Mouse (Mus musculus) heart, postnatal 0 days (tissue): ENCODE results near the gene Mrps15. TPM values are rescaled to one million over a fixed set of nuclear protein-coding genes. Genes with fewer than 3 reads are reported as not detected.

Experiments
- ATAC-seq: fragments of 200-750 bp; cut with Nextera tagmentation; 2 replicates; pipeline ENCODE4 v1.8.0; 2017; ENCODE audit warnings: low read depth, moderate number of reproducible peaks, moderate library complexity; ENCODE audit not compliant: insufficient read depth
- DNase-seq: peaks from one replicate; pipeline ENCODE4 v3.0.0-alpha.2; 2016; ENCODE audit warnings: low spot score
- H3K27ac ChIP-seq: fragments of 300-500 bp; sonication (generic); 2 replicates; pipeline ENCODE4 v1.5.1; 2014; ENCODE audit warnings: low read depth, mild to moderate bottlenecking
- H3K27me3 ChIP-seq: fragments of 300-500 bp; sonication (generic); 2 replicates; pipeline ENCODE4 v1.6.1; 2014; ENCODE audit warnings: low read length, mixed read lengths; ENCODE audit not compliant: control insufficient read depth, insufficient read depth
- H3K36me3 ChIP-seq: fragments of 300-500 bp; sonication (generic); replicated peaks from 2 replicates; pipeline ENCODE4 v1.6.1; 2014; ENCODE audit warnings: low read length, mixed read lengths; ENCODE audit not compliant: control insufficient read depth, insufficient read depth
- H3K4me1 ChIP-seq: fragments of 300-500 bp; sonication (generic); 2 replicates; pipeline ENCODE4 v1.6.1; 2014; ENCODE audit warnings: antibody characterized with exemption; ENCODE audit not compliant: control insufficient read depth, insufficient read depth
- H3K4me2 ChIP-seq: fragments of 300-500 bp; sonication (generic); 2 replicates; pipeline ENCODE4 v1.6.1; 2014; ENCODE audit warnings: low read depth, mild to moderate bottlenecking, low read length, moderate library complexity
- H3K4me3 ChIP-seq: fragments of 300-500 bp; sonication (generic); 2 replicates; pipeline ENCODE4 v1.5.1; 2014; ENCODE audit warnings: low read depth, low read length
- H3K9ac ChIP-seq: fragments of 300-500 bp; sonication (generic); replicated peaks from 2 replicates; pipeline ENCODE4 v1.6.1; 2014; ENCODE audit warnings: low read depth, low read length, mixed read lengths
- H3K9me3 ChIP-seq: fragments of 300-500 bp; sonication (generic); replicated peaks from 2 replicates; pipeline ENCODE4 v1.6.1; 2016; ENCODE audit warnings: low read length; ENCODE audit not compliant: control insufficient read depth
- CTCF ChIP-seq: IDR thresholded peaks from 2 replicates; pipeline ENCODE4 v1.5.1; 2016; ENCODE audit warnings: antibody characterized with exemption, control low read depth, low read depth
- EP300 ChIP-seq: IDR thresholded peaks from 2 replicates; pipeline ENCODE4 v1.6.1; 2016; ENCODE audit warnings: antibody characterized with exemption, low read depth
- WGBS: fragments of 180-500 bp; shearing (Covaris S2); extraction: QIAGEN DNeasy Blood & Tissue Kit; methylation state at CpG from one replicate; pipeline ENCODE4 v1.1.7; 2014; 5-methylcytosine and 5-hydroxymethylcytosine counted together
- polyA plus RNA-seq: library from polyadenylated mRNA; unstranded; fragments of >200 nt; fragmentation: Nextera tagmentation; extraction: Ambion mirVana; gene quantifications from 2 replicates; pipeline ENCODE4 v1.2.1, GENCODE M21; 2015
- total RNA-seq: library from RNA; depleted of rRNA; stranded (reverse); fragments of >200 nt; gene quantifications from 2 replicates; pipeline ENCODE4 v1.2.3, GENCODE M21; 2014; ENCODE audit warnings: low replicate concordance; rRNA removed

Gene Mrps15
- total and polyA plus RNA-seq, 2 experiments from 2014 or later: 84.0 to 139 TPM

DNA sequence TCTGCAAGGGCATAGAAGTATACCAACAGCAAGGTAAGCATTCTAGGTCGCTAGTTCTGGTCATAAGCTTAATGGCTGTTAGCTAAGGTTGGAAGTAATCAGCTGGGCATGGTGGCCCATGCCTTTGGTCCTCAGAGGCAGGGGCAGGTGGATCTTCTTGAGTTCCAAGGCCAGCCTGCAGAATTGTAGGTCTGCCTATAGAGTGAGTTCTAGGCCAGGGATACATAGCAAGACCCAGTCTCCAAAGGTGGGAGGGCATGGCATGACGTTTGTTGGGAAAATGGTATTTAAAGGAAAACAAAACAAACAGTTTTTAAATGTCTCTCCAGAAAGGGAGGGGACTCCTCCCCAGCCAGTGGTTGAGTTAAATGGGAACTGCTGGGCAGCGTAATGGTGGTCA lies 54.0 kb downstream of the Mrps15 start:
- H3K4me2 ChIP-seq: no peak overlapping the region
- H3K27me3 ChIP-seq: no peaks in the 10 kb centered on the region
- peaks cover 40% of the 10 kb centered on the region for H3K4me1 ChIP-seq
- no peak for ATAC-seq
- TF ChIP-seq CTCF (no peak), EP300 (no peak)
- H3K36me3 ChIP-seq: peaks cover 10% of the 10 kb centered on the region; the same call in 1 of the 2 replicates
- H3K4me3 ChIP-seq: no peak overlapping the region
- H3K9me3 ChIP-seq: no peaks in the 10 kb centered on the region
- no peak overlapping the region for H3K27ac ChIP-seq
- no peak overlapping the region for H3K9ac ChIP-seq
- no peak for DNase-seq
- 88% methylated on average over 3 of the region's 3 CpGs for WGBS

DNA sequence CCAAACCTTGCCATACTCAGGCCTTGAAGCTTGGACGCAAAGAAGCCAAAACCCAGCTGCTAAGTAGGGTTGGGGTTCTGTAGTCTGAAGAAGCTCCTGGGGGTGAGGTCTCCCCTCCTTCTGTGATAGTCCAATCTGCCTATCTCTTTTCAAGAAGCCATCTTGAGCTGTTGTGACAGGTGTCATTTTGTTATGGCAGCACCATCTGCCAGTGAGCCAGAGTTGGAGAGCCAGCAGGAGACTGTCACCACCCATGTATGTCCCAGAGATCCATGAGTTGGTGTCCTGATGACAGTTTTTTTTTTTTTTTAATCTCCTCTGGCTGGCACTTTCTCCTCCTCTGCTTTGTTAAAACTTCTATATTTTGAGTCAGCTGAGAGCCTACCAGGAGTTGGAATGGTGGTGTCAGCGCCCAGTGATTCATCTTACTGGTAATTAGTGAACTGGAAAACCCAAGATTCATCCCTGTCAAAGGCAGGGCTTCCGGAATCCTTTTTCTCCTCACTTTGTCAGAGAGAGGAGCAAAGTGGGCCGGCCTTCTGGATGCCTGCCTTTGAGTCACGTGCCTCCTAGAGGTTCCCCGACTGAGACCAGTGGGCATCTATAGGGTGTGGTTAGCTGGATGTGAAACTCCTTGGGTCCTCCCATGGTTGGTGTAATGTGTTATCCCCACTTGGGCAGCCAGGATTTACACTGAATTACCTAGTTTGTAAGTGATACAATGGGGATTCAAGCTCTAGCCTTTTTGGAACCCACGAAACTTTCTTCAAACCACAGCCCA lies 55.5 kb downstream of the Mrps15 start:
- Histone ChIP-seq H3K4me3 (no peak overlapping the region), H3K9ac (peak overlapping the region; percentile 7; the same call in 1 of the 2 replicates), H3K27me3 (no peaks in the 10 kb centered on the region), H3K4me1 (peaks cover 37% of the 10 kb centered on the region), H3K27ac (peak overlapping the region; percentile 90), H3K36me3 (peaks cover 10% of the 10 kb centered on the region; the same call in 1 of the 2 replicates), H3K9me3 (no peaks in the 10 kb centered on the region), H3K4me2 (peak overlapping the region; percentile 74; the same call in 1 of the 2 replicates)
- ATAC-seq (no peak), DNase-seq (peak; percentile 11)
- TF ChIP-seq EP300 (no peak), CTCF (no peak)
- WGBS: 51% methylated on average over 7 of the region's 7 CpGs

DNA sequence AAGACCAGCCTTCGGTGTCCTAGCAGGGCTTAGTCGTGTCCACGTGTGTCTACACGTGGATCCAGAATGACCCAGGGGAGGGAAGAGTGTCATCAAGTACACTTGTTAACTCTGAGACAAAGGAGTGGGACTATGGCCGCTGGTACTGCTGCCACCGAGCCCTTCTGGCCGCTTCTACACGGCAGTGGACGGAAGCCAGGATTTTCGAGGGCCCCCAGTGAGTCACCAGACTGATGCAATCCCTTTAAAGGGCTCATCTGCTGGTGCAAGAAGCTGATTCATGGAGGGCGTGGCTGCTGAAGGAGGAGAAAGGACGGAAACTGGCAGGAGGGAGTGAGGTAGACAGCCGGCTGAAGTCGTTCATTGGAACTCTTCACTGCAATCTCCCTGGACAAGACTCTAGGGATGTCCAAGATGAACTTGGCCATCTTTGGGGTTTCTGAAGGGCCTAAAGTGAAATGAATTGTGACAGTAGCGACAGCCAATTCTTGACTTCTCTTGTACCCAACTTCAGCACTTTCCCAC lies 56.4 kb downstream of the Mrps15 start:
- Histone ChIP-seq H3K27me3 (no peaks in the 10 kb centered on the region), H3K9ac (peak overlapping the region; percentile 7), H3K4me2 (peak overlapping the region; percentile 74), H3K27ac (peak overlapping the region; percentile 90), H3K4me1 (peaks cover 42% of the 10 kb centered on the region), H3K9me3 (no peaks in the 10 kb centered on the region), H3K4me3 (peak overlapping the region; percentile 73), H3K36me3 (peaks cover 10% of the 10 kb centered on the region; the same call in 1 of the 2 replicates)
- peak; percentile 79 for ATAC-seq
- peak; percentile 97 for DNase-seq
- TF ChIP-seq CTCF: no peak
- TF ChIP-seq EP300: peak; percentile 61
- WGBS: under 1% methylated on average over 15 of the region's 15 CpGs

DNA sequence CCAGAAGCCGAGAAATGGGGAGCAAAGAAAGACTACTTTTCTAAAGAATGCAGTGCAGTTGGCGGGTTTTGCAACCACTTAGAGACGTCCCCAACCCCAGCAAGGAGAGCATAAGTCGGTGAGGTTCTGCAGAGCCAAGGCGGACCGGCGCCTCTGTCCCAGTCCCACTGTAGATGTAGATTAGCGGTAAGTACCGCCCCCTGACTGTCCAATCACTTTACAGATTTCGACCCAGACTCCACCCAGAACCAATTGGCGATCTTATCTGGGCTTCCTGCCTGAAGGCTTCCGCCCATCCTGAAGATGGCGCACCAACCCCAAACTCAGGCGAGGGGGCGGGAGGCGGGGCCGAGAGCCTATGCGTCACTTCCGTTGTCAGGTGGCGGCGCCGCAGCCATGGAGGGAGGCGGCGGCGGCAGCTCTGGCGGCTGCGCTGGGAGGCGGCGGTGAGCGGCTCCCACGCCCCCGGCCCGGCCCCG lies 56.9 kb downstream of the Mrps15 start, which contains the start of gene Stk40:
Gene Stk40 (plus strand): TSS at position 368 of the 479 bp plus-strand sequence.
- Histone ChIP-seq H3K9me3 (no peaks in the 10 kb centered on the region), H3K4me1 (peaks cover 47% of the 10 kb centered on the region), H3K27ac (peak within 1 kb of the TSS; percentile 90), H3K4me2 (peak within 1 kb of the TSS; percentile 82), H3K9ac (peak within 1 kb of the TSS; percentile 85), H3K36me3 (peaks cover 5% of the 10 kb centered on the region; the same call in 1 of the 2 replicates), H3K4me3 (peak within 1 kb of the TSS; percentile 73), H3K27me3 (no peaks in the 10 kb centered on the region)
- DNase-seq: peak; percentile 98
- 1% methylated on average over 29 of the region's 34 CpGs for WGBS
- TF ChIP-seq EP300 (peak; percentile 21; the same call in 1 of the 2 replicates), CTCF (peak; percentile 69)
- ATAC-seq: peak; percentile 92

DNA sequence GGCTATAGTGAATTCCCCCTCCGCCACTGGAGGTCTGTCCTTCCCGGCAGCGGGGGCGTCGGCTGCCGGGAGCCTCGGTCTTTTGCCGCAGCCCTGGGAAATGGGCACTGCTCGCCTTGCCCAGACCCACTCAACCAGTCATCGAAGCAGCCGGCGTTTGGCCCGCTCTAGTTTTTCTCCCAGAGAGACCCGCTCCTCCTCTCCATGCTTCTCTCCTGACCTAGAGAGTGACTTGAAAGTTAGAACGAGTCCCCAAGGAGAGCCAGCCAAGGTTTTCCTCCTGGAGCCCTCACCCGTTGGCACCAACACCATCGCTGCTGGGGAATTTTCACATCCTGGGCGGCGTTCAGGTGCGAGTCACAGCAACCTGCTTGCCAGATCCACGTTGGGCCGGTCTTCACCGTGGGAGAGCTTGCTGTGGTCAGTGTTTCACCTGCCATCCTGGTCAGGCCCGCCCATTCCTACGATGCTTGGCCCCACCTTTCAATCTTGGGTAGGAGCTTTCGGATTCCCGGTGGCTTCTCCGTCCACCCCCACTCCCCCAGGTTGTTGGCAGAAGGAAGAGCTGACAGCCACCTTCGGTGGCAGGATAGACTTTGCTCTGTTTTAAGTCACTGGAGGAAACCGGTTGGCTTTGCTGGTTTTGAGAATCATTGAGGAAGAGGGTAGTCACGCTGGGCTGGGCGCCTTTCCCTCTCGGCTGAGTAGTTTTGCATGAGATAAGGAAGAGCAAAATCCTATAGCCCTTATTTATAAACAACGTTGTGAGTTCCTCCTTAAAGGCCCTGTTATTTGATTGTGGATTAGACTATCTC lies 57.7 kb downstream of the Mrps15 start:
- Histone ChIP-seq H3K4me3 (peak overlapping the region; percentile 73), H3K4me2 (peak overlapping the region; percentile 82), H3K9ac (peak overlapping the region; percentile 85), H3K27ac (peak overlapping the region; percentile 90), H3K27me3 (no peaks in the 10 kb centered on the region), H3K9me3 (no peaks in the 10 kb centered on the region), H3K36me3 (no peaks in the 10 kb centered on the region; the same call in 1 of the 2 replicates), H3K4me1 (peaks cover 48% of the 10 kb centered on the region)
- no peak for TF ChIP-seq EP300
- TF ChIP-seq CTCF: no peak
- DNase-seq (no peak), ATAC-seq (0 out of 2 replicates have a peak, but pooled peaks have one; percentile 2)
- 1% methylated on average over 33 of the region's 34 CpGs for WGBS

Other genes with a start within 250 kb of the Mrps15 start
- gene Csf3r, start 22.4 kb upstream of the Mrps15 start, total RNA-seq: 2.6 and 3.9 TPM in 2 replicates
- 0.48 and 0.77 TPM in 2 replicates for gene Csf3r, start 22.4 kb upstream of the Mrps15 start, polyA plus RNA-seq
- gene Oscp1, start 11.6 kb downstream of the Mrps15 start, total RNA-seq: 1.4 and 5.9 TPM in 2 replicates
- gene Oscp1, start 11.6 kb downstream of the Mrps15 start, polyA plus RNA-seq: 3.8 and 4.2 TPM in 2 replicates
- gene Lsm10, start 49.7 kb downstream of the Mrps15 start, total RNA-seq: 30.9 and 186 TPM in 2 replicates
- gene Lsm10, start 49.7 kb downstream of the Mrps15 start, polyA plus RNA-seq: 41.7 and 43.1 TPM in 2 replicates
- gene Stk40, start 57.0 kb downstream of the Mrps15 start, total RNA-seq: 19.9 and 22.8 TPM in 2 replicates
- gene Stk40, start 57.0 kb downstream of the Mrps15 start, polyA plus RNA-seq: 14.2 and 17.3 TPM in 2 replicates
- gene Eva1b, start 100.8 kb downstream of the Mrps15 start, total RNA-seq: 53.1 and 69.1 TPM in 2 replicates
- gene Eva1b, start 100.8 kb downstream of the Mrps15 start, polyA plus RNA-seq: 26.8 and 28.5 TPM in 2 replicates
- 2.6 TPM in 1 of 2 replicates, not detected in the other for gene Sh3d21, start 116.6 kb downstream of the Mrps15 start, total RNA-seq
- gene Sh3d21, start 116.6 kb downstream of the Mrps15 start, polyA plus RNA-seq: 2.2 and 2.6 TPM in 2 replicates
- gene Thrap3, start 155.8 kb downstream of the Mrps15 start, total RNA-seq: 84.1 and 121 TPM in 2 replicates
- 86.1 and 96.7 TPM in 2 replicates for gene Thrap3, start 155.8 kb downstream of the Mrps15 start, polyA plus RNA-seq
- 75.0 and 90.1 TPM in 2 replicates for gene Map7d1, start 209.4 kb downstream of the Mrps15 start, total RNA-seq
- 35.2 and 37.5 TPM in 2 replicates for gene Map7d1, start 209.4 kb downstream of the Mrps15 start, polyA plus RNA-seq
- gene Trappc3, start 215.4 kb downstream of the Mrps15 start, total RNA-seq: 46.4 and 63.1 TPM in 2 replicates
- gene Trappc3, start 215.4 kb downstream of the Mrps15 start, polyA plus RNA-seq: 80.3 and 86.7 TPM in 2 replicates
- gene Col8a2, start 239.9 kb downstream of the Mrps15 start, total RNA-seq: 3.8 and 4.3 TPM in 2 replicates
- 0.71 and 1.1 TPM in 2 replicates for gene Col8a2, start 239.9 kb downstream of the Mrps15 start, polyA plus RNA-seq